Mouse (Mus musculus): ENCODE data around the gene Mgat5b. TPM values are rescaled to one million over a fixed set of nuclear protein-coding genes. Genes with fewer than 3 reads are reported as not detected.

The Mgat5b gene
- total RNA-seq, 2 experiments from 2014 or later, result 0.13 TPM; not detected in 1

- DNase-seq, result no peak
These were observed 61.6 kb downstream of the Mgat5b start for GRCm38 (mm10) chr11:116980313-116980712.

GRCm38 (mm10) chr11:116982543-116982942 is 63.9 kb downstream of the Mgat5b start:
- DNase-seq, result no peak

GRCm38 (mm10) chr11:116985504-116986385 is 67.1 kb downstream of the Mgat5b start:
- no peak for DNase-seq

- no peak for DNase-seq
These were observed 69.5 kb downstream of the Mgat5b start for GRCm38 (mm10) chr11:116988131-116988530.

- DNase-seq, result peak; percentile 34
These were observed 71.6 kb downstream of the Mgat5b start for GRCm38 (mm10) chr11:116990231-116990630.

GRCm38 (mm10) chr11:116991410-116991809 is 72.7 kb downstream of the Mgat5b start:
- DNase-seq, result no peak

- no peak for DNase-seq
These were observed 73.3 kb downstream of the Mgat5b start for GRCm38 (mm10) chr11:116991964-116992363.

- DNase-seq, result no peak
These were observed 75.5 kb downstream of the Mgat5b start for GRCm38 (mm10) chr11:116994095-116994582.

GRCm38 (mm10) chr11:116996976-116997375 is 78.3 kb downstream of the Mgat5b start:
- DNase-seq, result no peak

GRCm38 (mm10) chr11:116998935-116999334 is 80.3 kb downstream of the Mgat5b start:
- DNase-seq, result no peak

- no peak for DNase-seq
These were observed 81.6 kb downstream of the Mgat5b start for GRCm38 (mm10) chr11:117000219-117000618.

- no peak for DNase-seq
These were observed 83.1 kb downstream of the Mgat5b start for GRCm38 (mm10) chr11:117001789-117002188.

GRCm38 (mm10) chr11:117003503-117003902 is 84.8 kb downstream of the Mgat5b start:
- no peak for DNase-seq

- DNase-seq, result no peak
These were observed 85.6 kb downstream of the Mgat5b start for GRCm38 (mm10) chr11:117004277-117004676.

- no peak for DNase-seq
These were observed 98.8 kb downstream of the Mgat5b start for GRCm38 (mm10) chr11:117017462-117017861.

- DNase-seq, result peak; percentile 38
These were observed 99.7 kb downstream of the Mgat5b start for GRCm38 (mm10) chr11:117018410-117018809.

GRCm38 (mm10) chr11:117021026-117021425 is 102.4 kb downstream of the Mgat5b start:
- DNase-seq, result no peak

- DNase-seq, result no peak
These were observed 104.9 kb downstream of the Mgat5b start for GRCm38 (mm10) chr11:117023537-117023936.

- DNase-seq, result no peak
These were observed 109.0 kb downstream of the Mgat5b start for GRCm38 (mm10) chr11:117027681-117028080.

- DNase-seq, result no peak
These were observed 110.4 kb downstream of the Mgat5b start for GRCm38 (mm10) chr11:117028861-117029568.

- no peak for DNase-seq
These were observed 110.9 kb downstream of the Mgat5b start for GRCm38 (mm10) chr11:117029569-117029955.

- DNase-seq, result no peak
These were observed 111.4 kb downstream of the Mgat5b start for GRCm38 (mm10) chr11:117030018-117030417.

GRCm38 (mm10) chr11:117030471-117031101 is 111.9 kb downstream of the Mgat5b start:
- DNase-seq, result no peak

All from gastrocnemius, postnatal 25 days (tissue).